Mouse (Mus musculus) spleen, adult 2 months (tissue): ENCODE measurements at regions not wholly inside any gene's neighbourhood (a gene's known extent, or its start where the extent isn't known, plus 50 kb on each side); places are given as distances from the start of the nearest gene placed in this dataset.

ENCODE experiments used
- CTCF ChIP-seq: fragments of 200-500 bp; IDR thresholded peaks from 2 replicates; pipeline ENCODE4 v1.5.1; 2011; ENCODE audit warnings: mild to moderate bottlenecking, inconsistent platforms; ENCODE audit not compliant: insufficient read depth, insufficient read length, insufficient replicate concordance; ENCODE audit errors: extremely low read depth
- POLR2A ChIP-seq: fragments of 200-500 bp; IDR thresholded peaks from 2 replicates; pipeline ENCODE4 v1.6.1; 2011; ENCODE audit warnings: low read depth, low read length, inconsistent platforms

DNA sequence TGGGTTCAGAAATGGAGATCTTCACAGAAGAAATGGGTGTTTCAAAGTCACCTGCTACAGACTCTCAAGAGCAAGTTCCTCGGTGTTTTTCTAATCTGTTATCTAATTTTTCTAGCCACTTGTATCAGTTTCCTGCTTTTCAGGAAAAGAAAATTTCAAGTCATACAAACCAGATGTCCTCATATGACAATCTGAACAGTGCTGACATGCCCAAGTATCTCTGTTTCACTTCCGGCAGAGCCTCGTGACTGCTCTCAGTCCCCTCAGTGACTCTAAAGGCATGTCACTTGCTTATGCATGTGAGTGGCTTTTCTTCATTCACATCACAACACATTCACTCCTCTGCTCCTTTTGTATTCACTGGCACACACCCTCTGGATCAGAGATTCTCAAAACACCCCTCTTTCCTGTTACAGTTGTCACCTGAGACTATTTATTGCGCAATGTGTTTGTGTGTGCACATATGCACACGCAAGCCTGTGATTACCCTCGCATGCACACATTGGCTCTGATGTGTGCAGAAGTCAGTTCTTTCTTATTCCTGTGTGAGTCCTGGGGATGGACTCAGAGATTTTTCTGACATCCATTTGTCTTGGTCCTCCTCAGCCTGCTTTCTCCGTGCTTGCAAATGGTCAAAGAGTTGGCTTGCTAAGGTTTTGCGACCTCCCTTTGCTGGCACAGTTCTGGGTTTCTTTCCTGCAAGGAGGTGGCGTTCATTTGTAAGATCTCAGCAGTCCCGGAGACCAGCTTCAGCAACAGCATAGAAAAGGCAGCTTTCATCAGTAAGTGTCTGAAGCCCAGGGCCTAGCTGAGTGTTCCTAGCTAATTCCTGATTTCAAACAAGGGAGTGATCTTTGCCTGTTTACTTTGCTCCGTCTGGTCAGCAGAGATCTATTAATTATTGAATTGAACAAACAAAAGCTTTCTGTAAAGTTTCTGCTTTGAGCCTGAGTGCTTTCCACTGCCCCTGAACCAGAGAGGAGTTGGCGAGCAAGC is 95.6 kb upstream of the Dazl start:
- TF ChIP-seq CTCF (no peak), POLR2A (no peak)
